Mouse (Mus musculus) myocyte (in vitro differentiated cells): ENCODE measurements around the gene Jdp2.

Experiments
- MAX ChIP-seq: IDR thresholded peaks from one replicate; pipeline ENCODE4 v1.6.1; 2011; ENCODE audit warnings: low read depth, mild to moderate bottlenecking, control low read depth
- POLR2A ChIP-seq: IDR thresholded peaks from one replicate; pipeline ENCODE4 v1.6.1; 2011; ENCODE audit warnings: low read depth, mild to moderate bottlenecking, control low read depth, moderate library complexity; ENCODE audit not compliant: insufficient read length
- POLR2AphosphoS2 ChIP-seq: IDR thresholded peaks from one replicate; pipeline ENCODE4 v1.6.1; 2011; ENCODE audit warnings: low read depth, control low read depth; ENCODE audit not compliant: insufficient read length

GRCm38 (mm10) chr12:85603767-85604166 lies 4.9 kb downstream of the Jdp2 start:
- TF ChIP-seq POLR2A (no peak), POLR2AphosphoS2 (no peak), MAX (no peak)
